Mouse (Mus musculus) neural tube, embryonic 14.5 days (tissue): ENCODE results near the gene Gm17949. TPM values are rescaled to one million over a fixed set of nuclear protein-coding genes. Genes with fewer than 3 reads are reported as not detected.

Source experiments
- ATAC-seq: fragments of 200-750 bp; cut with Nextera tagmentation; 2 replicates; pipeline ENCODE4 v1.8.0; 2017; ENCODE audit warnings: low read depth, mild to moderate bottlenecking, moderate TSS enrichment, moderate library complexity
- H3K27ac ChIP-seq: fragments of 300-500 bp; sonication (generic); 2 replicates; pipeline ENCODE4 v1.5.1; 2014; ENCODE audit warnings: low read depth, mild to moderate bottlenecking, control low read depth, low read length, moderate library complexity, mixed read lengths
- H3K27me3 ChIP-seq: fragments of 300-500 bp; sonication (generic); 2 replicates; pipeline ENCODE4 v1.6.1; 2014; ENCODE audit warnings: low read length; ENCODE audit not compliant: control insufficient read depth, insufficient read depth
- H3K36me3 ChIP-seq: fragments of 300-500 bp; sonication (generic); 2 replicates; pipeline ENCODE4 v1.6.1; 2014; ENCODE audit warnings: low read length, mixed read lengths; ENCODE audit not compliant: control insufficient read depth, insufficient read depth
- H3K4me1 ChIP-seq: fragments of 300-500 bp; sonication (generic); 2 replicates; pipeline ENCODE4 v1.6.1; 2014; ENCODE audit warnings: low read length; ENCODE audit not compliant: control insufficient read depth, insufficient read depth
- H3K4me2 ChIP-seq: fragments of 300-500 bp; sonication (generic); 2 replicates; pipeline ENCODE4 v1.6.1; 2014; ENCODE audit warnings: mild to moderate bottlenecking, low read depth, low read length, control low read depth
- H3K4me3 ChIP-seq: fragments of 300-500 bp; sonication (generic); 2 replicates; pipeline ENCODE4 v1.5.1; 2014; ENCODE audit warnings: low read depth, low read length, control low read depth, mixed read lengths
- H3K9ac ChIP-seq: fragments of 300-500 bp; sonication (generic); replicated peaks from 2 replicates; pipeline ENCODE4 v1.6.1; 2014; ENCODE audit warnings: low read depth, mild to moderate bottlenecking, control low read depth, low read length, mixed read lengths
- H3K9me3 ChIP-seq: fragments of 300-500 bp; sonication (generic); 2 replicates; pipeline ENCODE4 v1.6.1; 2016; ENCODE audit warnings: low read length; ENCODE audit not compliant: control insufficient read depth
- WGBS: fragments of 180-500 bp; shearing (Covaris S2); extraction: QIAGEN DNeasy Blood & Tissue Kit; methylation state at CpG from one replicate; pipeline ENCODE4 v1.1.7; 2014; 5-methylcytosine and 5-hydroxymethylcytosine counted together
- polyA plus RNA-seq: library from polyadenylated mRNA; unstranded; fragments of >200 nt; fragmentation: Nextera tagmentation; extraction: Ambion mirVana; gene quantifications from 2 replicates; pipeline ENCODE4 v1.2.1, GENCODE M21; 2014

Gene Gm17949
- polyA plus RNA-seq, result 0.37 and 0.63 TPM in 2 replicates

DNA sequence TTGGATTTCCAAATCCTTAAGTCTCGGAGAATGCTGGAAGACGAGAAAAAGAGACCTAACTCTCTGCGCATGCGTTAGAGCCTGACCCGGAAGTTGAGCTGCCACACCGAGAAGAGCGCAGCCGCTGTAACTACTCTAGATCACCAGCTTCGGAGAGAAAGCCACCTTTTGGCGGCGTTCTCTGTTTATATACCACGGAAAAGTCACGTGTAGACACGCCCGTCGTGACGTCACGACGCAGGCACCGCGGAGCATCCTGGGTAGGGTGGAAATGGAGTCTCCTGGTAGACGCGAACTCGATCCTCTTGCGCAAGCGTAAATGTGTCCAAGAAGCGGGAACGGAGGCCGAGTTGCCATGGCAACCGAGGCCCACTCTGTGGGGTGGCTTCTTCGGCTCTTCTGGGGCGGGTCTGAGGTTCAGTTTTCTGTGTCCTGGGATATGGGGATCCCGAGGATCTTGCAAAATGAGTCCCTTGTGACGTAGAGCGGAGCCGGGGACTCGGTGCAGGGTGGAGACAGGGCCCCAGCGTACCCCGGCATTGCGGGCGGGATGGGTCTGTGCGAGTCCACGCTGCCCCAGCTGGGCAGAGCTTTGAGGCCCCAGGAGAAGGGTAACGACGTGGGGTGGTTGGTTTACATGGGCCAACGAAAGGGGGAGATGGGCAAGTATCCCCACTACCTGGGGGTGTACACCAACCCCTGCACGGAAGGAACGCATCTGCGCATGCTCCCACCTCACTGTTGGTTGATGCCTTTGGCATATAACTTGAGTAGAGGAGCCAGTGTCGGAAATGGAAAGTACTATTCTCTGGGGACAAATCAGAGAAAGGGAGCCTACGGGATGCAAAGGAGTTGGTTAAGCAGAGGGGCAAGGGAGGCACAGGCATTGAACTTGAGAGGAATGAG, at the start of gene Gm17949, which contains the start of gene Gtf2f1:
Gm17949 (plus strand) TSS at position 234 of the 906 bp plus-strand sequence.
Gtf2f1 (minus strand) TSS at position 53 of the 906 bp plus-strand sequence.
- under 1% methylated on average over 51 of the region's 51 CpGs for WGBS
- peak within 1 kb of the TSS; percentile 73 for H3K9ac ChIP-seq
- H3K27ac ChIP-seq, result peak within 1 kb of the TSS; percentile 96
- no peaks in the 10 kb centered on the region for H3K9me3 ChIP-seq
- peak within 1 kb of the TSS; percentile 61 for H3K4me2 ChIP-seq
- peak; percentile 93 for ATAC-seq
- H3K36me3 ChIP-seq, result 0 out of 2 replicates have a peak, but pooled peaks cover 2% of the 10 kb centered on the region
- H3K27me3 ChIP-seq, result no peaks in the 10 kb centered on the region
- peak within 1 kb of the TSS; percentile 51 for H3K4me3 ChIP-seq
- H3K4me1 ChIP-seq, result peaks cover 11% of the 10 kb centered on the region; the same call in 1 of the 2 replicates

DNA sequence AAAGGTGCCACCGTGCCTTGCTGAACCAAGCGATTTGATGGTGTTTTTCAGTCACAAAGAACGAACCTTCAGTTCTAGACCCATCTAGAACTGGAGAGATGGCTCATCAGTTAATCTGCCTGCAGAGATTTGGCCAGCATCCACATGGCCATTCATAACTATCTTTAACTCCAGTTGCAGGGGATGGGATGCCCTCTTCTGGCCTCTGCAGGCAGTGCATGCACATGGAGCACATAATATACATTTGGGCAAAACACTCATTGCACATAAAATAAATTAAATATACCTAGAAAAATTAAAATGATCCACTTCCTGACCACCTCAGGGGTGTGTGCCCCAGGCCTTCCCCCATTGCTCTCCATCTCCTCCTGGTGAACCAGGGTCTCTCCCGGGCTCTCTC, 49.4 kb upstream of the Gm17949 start:
- H3K27ac ChIP-seq, result no peak overlapping the region
- 94% methylated on average over 4 of the region's 4 CpGs for WGBS
- no peaks in the 10 kb centered on the region for H3K36me3 ChIP-seq
- H3K4me2 ChIP-seq, result no peak overlapping the region
- no peak overlapping the region for H3K9ac ChIP-seq
- no peaks in the 10 kb centered on the region for H3K4me1 ChIP-seq
- H3K9me3 ChIP-seq, result no peaks in the 10 kb centered on the region
- H3K27me3 ChIP-seq, result no peaks in the 10 kb centered on the region
- H3K4me3 ChIP-seq, result no peak overlapping the region
- no peak for ATAC-seq

DNA sequence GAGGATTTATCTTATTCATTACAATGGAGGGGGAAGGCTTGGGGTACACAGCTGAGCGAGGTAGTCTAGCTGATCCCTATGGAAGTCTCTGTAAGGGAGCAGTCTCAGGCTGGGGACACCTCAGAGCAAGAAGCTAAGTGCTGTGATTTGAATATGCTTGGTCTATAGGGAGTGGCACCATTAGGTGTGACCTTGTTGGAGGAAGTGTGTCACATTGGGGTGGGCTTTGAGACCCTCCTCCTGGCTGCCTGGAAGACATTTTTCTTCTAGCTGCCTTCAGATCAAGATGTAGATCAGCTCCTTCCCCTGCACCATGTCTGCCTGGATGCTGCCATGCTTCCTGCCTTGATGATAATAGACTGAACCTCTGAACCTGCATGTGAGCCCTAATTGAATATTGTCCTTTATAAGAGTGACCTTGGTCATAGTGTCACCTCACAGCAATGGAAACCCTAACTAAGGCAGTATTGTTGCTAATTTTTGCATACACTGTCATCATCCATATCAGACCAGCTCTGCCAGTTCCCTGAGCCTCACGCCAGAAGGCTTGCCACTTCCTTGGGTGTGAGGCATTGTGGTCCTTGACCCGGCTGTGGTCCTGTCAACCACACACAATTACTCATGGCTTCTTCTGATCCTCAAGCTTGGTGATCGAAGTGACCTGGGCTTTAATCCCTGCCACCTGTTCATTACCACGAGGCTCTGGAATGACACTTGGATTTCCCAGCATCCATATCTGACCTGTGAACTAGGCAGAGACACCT, 48.4 kb upstream of the Gm17949 start:
- Histone ChIP-seq H3K36me3 (no peaks in the 10 kb centered on the region), H3K27me3 (no peaks in the 10 kb centered on the region), H3K27ac (no peak overlapping the region), H3K9ac (no peak overlapping the region), H3K4me1 (no peaks in the 10 kb centered on the region), H3K9me3 (no peaks in the 10 kb centered on the region), H3K4me2 (no peak overlapping the region), H3K4me3 (no peak overlapping the region)
- no peak for ATAC-seq
- 85% methylated on average over 5 of the region's 5 CpGs for WGBS

DNA sequence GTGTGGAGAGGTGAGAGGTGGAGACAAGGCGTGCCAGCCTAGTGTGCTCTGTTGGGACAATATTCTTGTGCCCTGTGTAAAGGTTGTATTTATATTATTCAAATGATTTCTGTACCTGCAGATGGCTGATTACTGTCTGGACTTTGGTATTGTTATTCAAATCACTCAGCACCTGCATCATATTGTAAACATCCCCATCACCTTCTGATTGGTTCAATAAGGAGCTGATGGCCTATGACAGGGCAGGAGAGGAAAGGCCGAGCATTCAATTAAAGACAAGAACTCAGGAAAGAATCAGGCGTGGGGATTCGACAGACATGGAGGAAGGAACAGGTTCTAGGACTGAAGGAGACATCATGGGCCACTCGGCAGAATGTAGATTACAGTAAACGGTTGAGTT, 47.6 kb upstream of the Gm17949 start:
- WGBS, result 85% methylated on average over 6 of the region's 6 CpGs
- H3K27me3 ChIP-seq, result no peaks in the 10 kb centered on the region
- H3K4me1 ChIP-seq, result no peaks in the 10 kb centered on the region
- no peak for ATAC-seq
- no peaks in the 10 kb centered on the region for H3K36me3 ChIP-seq
- H3K4me3 ChIP-seq, result no peak overlapping the region
- no peak overlapping the region for H3K4me2 ChIP-seq
- no peak overlapping the region for H3K27ac ChIP-seq
- H3K9me3 ChIP-seq, result no peaks in the 10 kb centered on the region
- H3K9ac ChIP-seq, result no peak overlapping the region

DNA sequence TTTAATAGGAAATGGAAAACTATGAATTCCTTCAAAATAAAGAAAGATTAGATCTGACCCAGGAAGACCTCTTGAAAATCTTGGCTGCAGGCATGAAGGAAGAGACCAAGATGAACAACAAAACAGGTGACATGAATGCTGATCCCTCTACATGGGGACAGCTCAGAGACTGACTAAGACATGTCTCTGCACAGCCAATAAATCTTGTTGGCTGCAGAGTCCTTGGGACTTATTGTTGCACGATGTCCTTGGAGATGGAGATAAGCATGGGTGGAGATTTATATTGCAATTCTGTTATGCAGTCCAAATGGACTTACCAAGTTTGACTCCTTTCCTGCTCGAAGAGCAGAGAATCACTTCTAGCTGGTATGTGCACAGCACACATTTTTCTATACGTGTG, 41.9 kb upstream of the Gm17949 start:
- ATAC-seq, result no peak
- Histone ChIP-seq H3K36me3 (no peaks in the 10 kb centered on the region), H3K27me3 (no peaks in the 10 kb centered on the region), H3K9ac (no peak overlapping the region), H3K27ac (no peak overlapping the region), H3K9me3 (no peaks in the 10 kb centered on the region), H3K4me2 (no peak overlapping the region), H3K4me3 (no peak overlapping the region), H3K4me1 (no peaks in the 10 kb centered on the region)
- WGBS, result 76% methylated on average over 3 of the region's 3 CpGs

DNA sequence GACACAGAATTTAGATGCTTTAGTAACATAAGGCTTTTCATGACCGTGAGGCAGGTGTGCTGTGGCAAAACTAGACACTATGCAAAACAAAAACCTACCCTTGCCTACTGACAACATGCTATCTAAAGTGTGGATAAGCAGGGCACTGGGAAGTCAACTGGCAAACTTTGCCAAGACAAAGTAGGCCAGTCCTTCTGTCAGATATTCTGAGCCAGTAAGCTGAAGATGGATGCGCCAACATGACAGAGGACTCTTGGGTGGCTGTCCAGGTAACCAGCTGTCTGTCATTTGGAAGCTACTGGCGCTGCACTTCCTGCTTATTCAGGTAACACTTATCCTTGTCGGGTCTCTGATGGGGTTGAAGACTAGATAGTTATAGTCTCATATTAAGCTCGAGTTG, 41.2 kb upstream of the Gm17949 start:
- no peak overlapping the region for H3K4me2 ChIP-seq
- H3K36me3 ChIP-seq, result no peaks in the 10 kb centered on the region
- no peak overlapping the region for H3K9ac ChIP-seq
- H3K27me3 ChIP-seq, result no peaks in the 10 kb centered on the region
- no peak overlapping the region for H3K4me3 ChIP-seq
- H3K27ac ChIP-seq, result no peak overlapping the region
- 67% methylated on average over 5 of the region's 5 CpGs for WGBS
- no peaks in the 10 kb centered on the region for H3K4me1 ChIP-seq
- ATAC-seq, result no peak
- H3K9me3 ChIP-seq, result no peaks in the 10 kb centered on the region

DNA sequence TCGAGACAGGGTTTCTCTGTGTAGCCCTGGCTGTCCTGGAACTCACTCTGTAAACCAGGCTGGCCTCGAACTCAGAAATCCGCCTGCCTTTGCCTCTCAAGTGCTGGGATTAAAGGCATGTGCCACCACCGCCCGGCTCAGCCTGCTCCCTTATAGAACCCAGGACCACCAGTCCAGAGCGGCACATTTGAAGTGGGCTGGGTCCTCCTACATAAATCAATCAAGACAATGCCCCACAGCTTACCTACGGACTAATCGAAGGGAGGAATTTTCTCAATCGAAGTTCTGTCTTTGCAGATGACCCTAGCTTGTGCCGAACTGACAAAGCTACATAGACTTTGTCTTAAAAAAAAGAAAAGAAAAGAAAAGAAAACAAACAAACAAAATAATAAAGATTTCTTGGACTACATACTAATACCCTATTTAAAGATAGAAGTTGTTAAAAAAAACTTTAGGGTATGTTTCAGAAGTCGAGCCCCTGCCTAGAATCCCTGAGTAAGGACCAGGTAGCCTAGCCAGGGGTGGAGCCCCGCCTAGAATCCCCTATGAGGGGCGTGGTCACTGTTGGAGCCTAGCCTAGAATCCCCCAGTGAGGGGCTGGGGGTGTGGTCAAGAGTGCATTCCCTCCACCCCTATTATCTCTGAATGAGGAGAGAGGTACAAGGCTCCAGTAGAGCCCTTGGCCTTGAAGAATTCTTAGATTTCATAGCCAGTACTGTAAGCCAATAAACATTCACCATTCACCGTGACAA, 37.1 kb upstream of the Gm17949 start:
- no peak for ATAC-seq
- Histone ChIP-seq H3K4me1 (no peaks in the 10 kb centered on the region), H3K9me3 (no peaks in the 10 kb centered on the region), H3K9ac (no peak overlapping the region), H3K4me3 (no peak overlapping the region), H3K36me3 (no peaks in the 10 kb centered on the region), H3K27ac (no peak overlapping the region), H3K27me3 (no peaks in the 10 kb centered on the region), H3K4me2 (no peak overlapping the region)
- WGBS, result 64% methylated on average over 13 of the region's 14 CpGs

DNA sequence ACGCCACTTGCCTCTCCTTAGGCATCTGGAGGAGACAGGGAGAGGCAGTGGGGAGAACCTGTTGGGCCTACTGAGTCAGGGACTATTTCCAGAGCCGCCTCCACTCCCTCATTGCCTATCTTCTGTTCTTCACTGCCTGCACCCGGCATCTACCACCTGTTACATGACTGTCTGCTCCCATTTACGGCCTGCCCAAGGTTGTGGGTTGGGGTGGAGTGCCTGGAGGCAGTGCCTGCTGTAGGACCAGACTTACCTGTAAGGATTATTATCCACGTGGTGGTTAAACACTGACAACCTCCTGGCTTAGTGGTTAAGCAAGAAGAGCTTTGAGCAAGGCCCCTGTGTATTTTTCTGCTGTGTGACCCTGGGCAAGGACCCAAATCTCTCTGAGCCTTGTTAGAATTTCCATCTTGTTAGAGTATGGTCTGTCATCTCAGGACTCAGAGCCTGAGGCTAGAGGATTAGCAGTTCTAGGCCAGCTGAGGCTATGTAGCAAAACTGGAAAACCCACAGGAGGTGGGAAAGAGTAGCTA, 36.5 kb upstream of the Gm17949 start:
- 79% methylated on average over 5 of the region's 5 CpGs for WGBS
- no peaks in the 10 kb centered on the region for H3K27me3 ChIP-seq
- no peaks in the 10 kb centered on the region for H3K36me3 ChIP-seq
- no peak overlapping the region for H3K4me3 ChIP-seq
- H3K9me3 ChIP-seq, result no peaks in the 10 kb centered on the region
- H3K27ac ChIP-seq, result no peak overlapping the region
- no peaks in the 10 kb centered on the region for H3K4me1 ChIP-seq
- no peak overlapping the region for H3K4me2 ChIP-seq
- H3K9ac ChIP-seq, result no peak overlapping the region
- ATAC-seq, result no peak
